Mouse (Mus musculus): Measurements from ENCODE around the gene Cdhr3.
"Not testable (repeated sequence)": the region's sequence is repeated elsewhere in the genome, so short reads cannot be mapped to it uniquely, and the experiment has no call there.

Cdhr3 gene

GRCm38 (mm10) chr12:33071901-33072672 lies 20.6 kb downstream of the Cdhr3 start:
- peak; percentile 24 to 28 for DNase-seq

- no peak for DNase-seq
Observed at GRCm38 (mm10) chr12:33068977-33069376, 23.7 kb downstream of the Cdhr3 start.

GRCm38 (mm10) chr12:33066355-33066754 lies 26.3 kb downstream of the Cdhr3 start:
- DNase-seq: peak; percentile 14 to 28

GRCm38 (mm10) chr12:33065162-33065561 lies 27.5 kb downstream of the Cdhr3 start:
- DNase-seq: no peak

- no peak for DNase-seq
Observed at GRCm38 (mm10) chr12:33064266-33064665, 28.4 kb downstream of the Cdhr3 start.

GRCm38 (mm10) chr12:33063250-33063649 lies 29.4 kb downstream of the Cdhr3 start:
- no peak for DNase-seq

GRCm38 (mm10) chr12:33062379-33062778 lies 30.3 kb downstream of the Cdhr3 start:
- DNase-seq: not testable (repeated sequence)

- DNase-seq: no peak
Observed at GRCm38 (mm10) chr12:33061651-33062050, 31.0 kb downstream of the Cdhr3 start.

GRCm38 (mm10) chr12:33057231-33058048 lies 35.2 kb downstream of the Cdhr3 start:
- peak; percentile 38 to 55 for DNase-seq

- DNase-seq: no peak
Observed at GRCm38 (mm10) chr12:33056574-33056973, 36.1 kb downstream of the Cdhr3 start.

GRCm38 (mm10) chr12:33056074-33056473 lies 36.6 kb downstream of the Cdhr3 start:
- no peak for DNase-seq

- no peak for DNase-seq
Observed at GRCm38 (mm10) chr12:33053746-33054145, 38.9 kb downstream of the Cdhr3 start.

- DNase-seq: no peak
Observed at GRCm38 (mm10) chr12:33053311-33053710, 39.4 kb downstream of the Cdhr3 start.

GRCm38 (mm10) chr12:33048391-33048790 lies 44.3 kb downstream of the Cdhr3 start:
- DNase-seq: no peak

GRCm38 (mm10) chr12:33046434-33046833 lies 46.2 kb downstream of the Cdhr3 start:
- no peak for DNase-seq

GRCm38 (mm10) chr12:33045533-33046361 lies 46.9 kb downstream of the Cdhr3 start:
- DNase-seq: peak in 1 of 2 experiments; percentile 32

- no peak for DNase-seq
Observed at GRCm38 (mm10) chr12:33041476-33041875, 51.2 kb downstream of the Cdhr3 start.

GRCm38 (mm10) chr12:33040811-33041210 lies 51.9 kb downstream of the Cdhr3 start:
- DNase-seq: no peak

- no peak for DNase-seq
Observed at GRCm38 (mm10) chr12:33038676-33039075, 54.0 kb downstream of the Cdhr3 start.

- peak; percentile 68 to 74 for DNase-seq
Observed at GRCm38 (mm10) chr12:33035719-33036521, 56.8 kb downstream of the Cdhr3 start.

- no peak for DNase-seq
Observed at GRCm38 (mm10) chr12:33035089-33035718, 57.5 kb downstream of the Cdhr3 start.

Measured in cerebellum, postnatal 14 days (tissue).